In genomic region chr12:113155076-113155771, GRCm38 (mm10) we compare ENCODE assay signal across 8 mouse cellular contexts. TPM values are rescaled to one million over a fixed set of nuclear protein-coding genes. Genes with fewer than 3 reads are reported as not detected.
A peak's percentile ranks its signal among the peaks of the same experiment; 100 is the strongest.
DNase-seq lines count a peak whose midpoint lies in the region; ATAC-seq and TF ChIP-seq lines count a peak whose summit lies in the region.

No protein-coding gene starts in this region.

- peak overlapping the region; percentile 51 for H3K4me3 ChIP-seq in layer of hippocampus, adult 2 months
- H3K4me3 ChIP-seq in forebrain, embryonic 10.5 days, result peak overlapping the region; percentile 80
- peak overlapping the region; percentile 64 for H3K4me3 ChIP-seq in hindbrain, embryonic 11.5 days (ENCODE audit: low read depth, low read length)
- H3K4me3 ChIP-seq in limb, embryonic 11.5 days (ENCODE audit: low read depth, low read length), result peak overlapping the region; percentile 32
- peak overlapping the region; percentile 40 for H3K4me3 ChIP-seq in stomach, postnatal 0 days (ENCODE audit: low read depth, low read length)

- H3K9ac ChIP-seq in hindbrain, embryonic 11.5 days (ENCODE audit: low read depth, low read length), result peak overlapping the region; percentile 66
- H3K9ac ChIP-seq in limb, embryonic 11.5 days (ENCODE audit: low read length), result peak overlapping the region; percentile 59
- peak overlapping the region; percentile 63 for H3K9ac ChIP-seq in stomach, postnatal 0 days (ENCODE audit: low read length)

- peaks cover 51% of the 10 kb centered on the region for H3K4me1 ChIP-seq in forebrain, embryonic 10.5 days
- H3K4me1 ChIP-seq in hindbrain, embryonic 11.5 days (replicated peaks; ENCODE audit: control insufficient read depth, insufficient read depth, low read length), result peaks cover 9% of the 10 kb centered on the region; the same call in 1 of the 2 replicates
- H3K4me1 ChIP-seq in limb, embryonic 11.5 days (ENCODE audit: control insufficient read depth, insufficient read depth, low read length), result peaks cover 9% of the 10 kb centered on the region
- H3K4me1 ChIP-seq in stomach, postnatal 0 days (replicated peaks; ENCODE audit: control insufficient read depth, insufficient read depth), result peaks cover 8% of the 10 kb centered on the region

- peaks cover 25% of the 10 kb centered on the region for H3K36me3 ChIP-seq in forebrain, embryonic 10.5 days (replicated peaks)
- no peaks in the 10 kb centered on the region for H3K36me3 ChIP-seq in hindbrain, embryonic 11.5 days (ENCODE audit: control insufficient read depth, insufficient read depth, low read length)
- H3K36me3 ChIP-seq in limb, embryonic 11.5 days (ENCODE audit: control insufficient read depth, insufficient read depth, low read length), result no peaks in the 10 kb centered on the region
- no peaks in the 10 kb centered on the region for H3K36me3 ChIP-seq in stomach, postnatal 0 days (ENCODE audit: control insufficient read depth, insufficient read depth, low read length)

- TF ChIP-seq CTCF in layer of hippocampus, adult 2 months (conservative IDR thresholded peaks at IDR 0.05), result no peak
- no peak for TF ChIP-seq CTCF in stomach, postnatal 0 days (IDR thresholded peaks at IDR 0.05; ENCODE audit: low read depth)

- WGBS in forebrain, embryonic 10.5 days, result 5% methylated on average over 32 of the region's 32 CpGs
- 5% methylated on average over 32 of the region's 32 CpGs for WGBS in hindbrain, embryonic 11.5 days
- WGBS in limb, embryonic 11.5 days, result 6% methylated on average over 32 of the region's 32 CpGs
- 4% methylated on average over 32 of the region's 32 CpGs for WGBS in stomach, postnatal 0 days

- no peaks in the 10 kb centered on the region for H3K9me3 ChIP-seq in forebrain, embryonic 10.5 days
- no peaks in the 10 kb centered on the region for H3K9me3 ChIP-seq in hindbrain, embryonic 11.5 days (ENCODE audit: control insufficient read depth, low read length)
- no peaks in the 10 kb centered on the region for H3K9me3 ChIP-seq in limb, embryonic 11.5 days (ENCODE audit: control insufficient read depth, low read length)
- H3K9me3 ChIP-seq in stomach, postnatal 0 days (ENCODE audit: control insufficient read depth, low read length), result no peaks in the 10 kb centered on the region

- H3K4me2 ChIP-seq in hindbrain, embryonic 11.5 days (replicated peaks; ENCODE audit: low read depth, low read length), result peak overlapping the region; percentile 71
- H3K4me2 ChIP-seq in limb, embryonic 11.5 days (ENCODE audit: low read depth, severe bottlenecking), result peak overlapping the region; percentile 84
- H3K4me2 ChIP-seq in stomach, postnatal 0 days (replicated peaks; ENCODE audit: low read depth), result peak overlapping the region; percentile 70

- peaks cover 48% of the 10 kb centered on the region for H3K27me3 ChIP-seq in forebrain, embryonic 10.5 days (ENCODE audit: poor library complexity, severe bottlenecking)
- peaks cover 12% of the 10 kb centered on the region; the same call in 1 of the 2 replicates for H3K27me3 ChIP-seq in hindbrain, embryonic 11.5 days (ENCODE audit: control insufficient read depth, insufficient read depth, low read length)
- peaks cover 12% of the 10 kb centered on the region for H3K27me3 ChIP-seq in limb, embryonic 11.5 days (ENCODE audit: control insufficient read depth, insufficient read depth, low read length)
- H3K27me3 ChIP-seq in stomach, postnatal 0 days (ENCODE audit: control insufficient read depth, insufficient read depth, low read length), result no peaks in the 10 kb centered on the region

- peak overlapping the region; percentile 83 for H3K27ac ChIP-seq in layer of hippocampus, adult 2 months
- H3K27ac ChIP-seq in forebrain, embryonic 10.5 days, result peak overlapping the region; percentile 87
- peak overlapping the region; percentile 54; the same call in 1 of the 2 replicates for H3K27ac ChIP-seq in hindbrain, embryonic 11.5 days (ENCODE audit: low read depth, low read length)
- no peak overlapping the region for H3K27ac ChIP-seq in limb, embryonic 11.5 days (replicated peaks; ENCODE audit: low read depth, low read length)
- peak overlapping the region; percentile 89 for H3K27ac ChIP-seq in stomach, postnatal 0 days (replicated peaks)

- no peak for DNase-seq in layer of hippocampus, adult 2 months (ENCODE audit: low spot score in 2 of 2)
- DNase-seq in layer of hippocampus, postnatal 36 days, result no peak
- peak; percentile 67 for DNase-seq in adrenal gland, postnatal 10 days
- DNase-seq in forebrain, embryonic 10.5 days (ENCODE audit: extremely low spot score, low spot score), result peak; percentile 59
- DNase-seq in hindbrain, embryonic 11.5 days (ENCODE audit: low spot score), result peak; percentile 67
- peak; percentile 67 for DNase-seq in limb, embryonic 11.5 days (ENCODE audit: low spot score)
- DNase-seq in stomach, postnatal 0 days (ENCODE audit: low spot score), result peak; percentile 76

- peak; percentile 8 for ATAC-seq in hindbrain, embryonic 11.5 days (ENCODE audit: low FRiP score)
- ATAC-seq in limb, embryonic 11.5 days (ENCODE audit: insufficient number of reproducible peaks, low FRiP score, low TSS enrichment, low read depth), result no peak
- ATAC-seq in megakaryocyte-erythroid progenitor cell, adult 5-6 weeks (replicated peaks; ENCODE audit: low FRiP score, low TSS enrichment, poor library complexity, severe bottlenecking), result 0 out of 2 replicates have a peak, but pooled peaks have one; percentile 0
- 0 out of 2 replicates have a peak, but pooled peaks have one; percentile 3 for ATAC-seq in stomach, postnatal 0 days (ENCODE audit: low FRiP score, low TSS enrichment)

- no peak for TF ChIP-seq EP300 in stomach, postnatal 0 days (optimal IDR thresholded peaks at IDR 0.05)

RNA-seq across cellular contexts. Expression of gene Tedc1, which starts 1.0 kb away (rescaled TPM):
- 1 to 10 TPM; 1.3 to 1.4 TPM for total RNA-seq in layer of hippocampus, adult 2 months (2021)
- total RNA-seq in layer of hippocampus, postnatal 36 days (2021), result 1 to 10 TPM in 1 of 2 experiments, under 1 TPM in 1; 0.82 to 1.5 TPM
- total RNA-seq in adrenal gland, postnatal 10 days (2021), result 1 to 10 TPM; 3.1 to 5.4 TPM
- polyA plus RNA-seq in forebrain, embryonic 10.5 days (2016; fragmentation: Nextera tagmentation; extraction: Ambion mirVana), result 66.4 and 69.6 TPM in 2 replicates
- polyA plus RNA-seq in hindbrain, embryonic 11.5 days (2014; fragmentation: Nextera tagmentation; extraction: Ambion mirVana), result 28.8 and 31.4 TPM in 2 replicates
- 39.9 and 41.3 TPM in 2 replicates for polyA plus RNA-seq in limb, embryonic 11.5 days (2014; fragmentation: Nextera tagmentation; extraction: Ambion mirVana)
- total RNA-seq in megakaryocyte-erythroid progenitor cell, adult 5-6 weeks (2014; fragmentation: Nextera tagmentation), result 13.5 and 29.1 TPM in 2 replicates
- total RNA-seq in megakaryocyte-erythroid progenitor cell, adult 5-6 weeks (2017), result 10.7 and 15.7 TPM in 2 replicates
- polyA plus RNA-seq in stomach, postnatal 0 days (2015; fragmentation: Nextera tagmentation; extraction: Ambion mirVana), result 5.7 and 6.0 TPM in 2 replicates

RNA-seq across cellular contexts. Expression of gene Crip1, which starts 9.1 kb away (rescaled TPM):
- total RNA-seq in layer of hippocampus, adult 2 months (2021), result 10 to 100 TPM; 11.9 to 12.9 TPM
- total RNA-seq in layer of hippocampus, postnatal 36 days (2021), result 10 to 100 TPM in 1 of 2 experiments, 1 to 10 TPM in 1; 8.9 to 12.6 TPM
- total RNA-seq in adrenal gland, postnatal 10 days (2021), result 100 to 1,000 TPM; 151 to 176 TPM
- polyA plus RNA-seq in forebrain, embryonic 10.5 days (2016; fragmentation: Nextera tagmentation; extraction: Ambion mirVana), result 59.2 and 59.5 TPM in 2 replicates
- 76.0 and 84.7 TPM in 2 replicates for polyA plus RNA-seq in hindbrain, embryonic 11.5 days (2014; fragmentation: Nextera tagmentation; extraction: Ambion mirVana)
- polyA plus RNA-seq in limb, embryonic 11.5 days (2014; fragmentation: Nextera tagmentation; extraction: Ambion mirVana), result 56.2 and 62.8 TPM in 2 replicates
- total RNA-seq in megakaryocyte-erythroid progenitor cell, adult 5-6 weeks (2014; fragmentation: Nextera tagmentation), result 248 and 286 TPM in 2 replicates
- total RNA-seq in megakaryocyte-erythroid progenitor cell, adult 5-6 weeks (2017), result 191 and 258 TPM in 2 replicates
- polyA plus RNA-seq in stomach, postnatal 0 days (2015; fragmentation: Nextera tagmentation; extraction: Ambion mirVana), result 585 and 865 TPM in 2 replicates

RNA-seq across cellular contexts. Expression of gene Crip2, which starts 15.2 kb away (rescaled TPM):
- 10 to 100 TPM; 90.3 to 99.5 TPM for total RNA-seq in layer of hippocampus, adult 2 months (2021)
- total RNA-seq in layer of hippocampus, postnatal 36 days (2021), result 10 to 100 TPM; 93.0 to 95.4 TPM
- 100 to 1,000 TPM; 184 to 199 TPM for total RNA-seq in adrenal gland, postnatal 10 days (2021)
- polyA plus RNA-seq in forebrain, embryonic 10.5 days (2016; fragmentation: Nextera tagmentation; extraction: Ambion mirVana), result 172 and 182 TPM in 2 replicates
- polyA plus RNA-seq in hindbrain, embryonic 11.5 days (2014; fragmentation: Nextera tagmentation; extraction: Ambion mirVana), result 208 TPM in 2 replicates
- polyA plus RNA-seq in limb, embryonic 11.5 days (2014; fragmentation: Nextera tagmentation; extraction: Ambion mirVana), result 49.7 and 53.8 TPM in 2 replicates
- 26.1 and 45.9 TPM in 2 replicates for total RNA-seq in megakaryocyte-erythroid progenitor cell, adult 5-6 weeks (2014; fragmentation: Nextera tagmentation)
- total RNA-seq in megakaryocyte-erythroid progenitor cell, adult 5-6 weeks (2017), result 11.6 and 18.2 TPM in 2 replicates
- polyA plus RNA-seq in stomach, postnatal 0 days (2015; fragmentation: Nextera tagmentation; extraction: Ambion mirVana), result 106 and 112 TPM in 2 replicates

RNA-seq across cellular contexts. Expression of gene Tmem121, which starts 30.5 kb away (rescaled TPM):
- total RNA-seq in layer of hippocampus, adult 2 months (2021), result 10 to 100 TPM; 19.7 to 20.7 TPM
- 10 to 100 TPM; 20.5 to 23.8 TPM for total RNA-seq in layer of hippocampus, postnatal 36 days (2021)
- total RNA-seq in adrenal gland, postnatal 10 days (2021), result 1 to 10 TPM; 3.0 to 3.1 TPM
- polyA plus RNA-seq in forebrain, embryonic 10.5 days (2016; fragmentation: Nextera tagmentation; extraction: Ambion mirVana), result 18.7 and 20.3 TPM in 2 replicates
- polyA plus RNA-seq in hindbrain, embryonic 11.5 days (2014; fragmentation: Nextera tagmentation; extraction: Ambion mirVana), result 8.9 and 10.8 TPM in 2 replicates
- 8.0 and 12.0 TPM in 2 replicates for polyA plus RNA-seq in limb, embryonic 11.5 days (2014; fragmentation: Nextera tagmentation; extraction: Ambion mirVana)
- total RNA-seq in megakaryocyte-erythroid progenitor cell, adult 5-6 weeks (2014; fragmentation: Nextera tagmentation), result 0.22 and 0.74 TPM in 2 replicates
- not detected in 2 replicates for total RNA-seq in megakaryocyte-erythroid progenitor cell, adult 5-6 weeks (2017)
- 4.2 and 4.6 TPM in 2 replicates for polyA plus RNA-seq in stomach, postnatal 0 days (2015; fragmentation: Nextera tagmentation; extraction: Ambion mirVana)

RNA-seq across cellular contexts. Expression of gene Mta1, which starts 57.1 kb away (rescaled TPM):
- total RNA-seq in layer of hippocampus, adult 2 months (2021), result 10 to 100 TPM; 76.0 to 76.9 TPM
- total RNA-seq in layer of hippocampus, postnatal 36 days (2021), result 10 to 100 TPM; 69.1 to 77.8 TPM
- total RNA-seq in adrenal gland, postnatal 10 days (2021), result 10 to 100 TPM; 78.1 to 85.9 TPM
- 21.2 and 22.7 TPM in 2 replicates for polyA plus RNA-seq in forebrain, embryonic 10.5 days (2016; fragmentation: Nextera tagmentation; extraction: Ambion mirVana)
- 17.2 and 19.4 TPM in 2 replicates for polyA plus RNA-seq in hindbrain, embryonic 11.5 days (2014; fragmentation: Nextera tagmentation; extraction: Ambion mirVana)
- 24.2 and 26.4 TPM in 2 replicates for polyA plus RNA-seq in limb, embryonic 11.5 days (2014; fragmentation: Nextera tagmentation; extraction: Ambion mirVana)
- 131 and 142 TPM in 2 replicates for total RNA-seq in megakaryocyte-erythroid progenitor cell, adult 5-6 weeks (2014; fragmentation: Nextera tagmentation)
- 30.7 and 54.1 TPM in 2 replicates for total RNA-seq in megakaryocyte-erythroid progenitor cell, adult 5-6 weeks (2017)
- polyA plus RNA-seq in stomach, postnatal 0 days (2015; fragmentation: Nextera tagmentation; extraction: Ambion mirVana), result 4.9 and 5.3 TPM in 2 replicates

Comparison
In these comparisons a context has a peak if more than half of its experiments do, and no peak if none do; other contexts are left out.
1. DNase-seq: peak in adrenal gland, postnatal 10 days (single experiment), forebrain, embryonic 10.5 days (single experiment), hindbrain, embryonic 11.5 days (single experiment), limb, embryonic 11.5 days (single experiment) and stomach, postnatal 0 days (single experiment); none in layer of hippocampus, adult 2 months (0 of 2) and layer of hippocampus, postnatal 36 days (0 of 2).
2. RNA of gene Crip1, which starts 9.1 kb away (total RNA-seq): 191 to 286 TPM in megakaryocyte-erythroid progenitor cell, adult 5-6 weeks and 151 to 176 TPM in adrenal gland, postnatal 10 days; 11.9 to 12.9 TPM in layer of hippocampus, adult 2 months and 8.9 to 12.6 TPM in layer of hippocampus, postnatal 36 days; every median in the first group is over 10 times any median in the second.
3. Peak in every context shown above with its lines, with median percentiles within 50 percentile points of each other: H3K4me3 ChIP-seq, H3K4me2 ChIP-seq and H3K9ac ChIP-seq.